Mouse (Mus musculus) MEL (cell line): ENCODE results near the gene Gm49378.

ENCODE experiments used
- GATA1 ChIP-seq: IDR thresholded peaks from 2 replicates; pipeline ENCODE4 v1.6.1; 2011; ENCODE audit warnings: low read depth, low read length, improper control_type of control experiment
- MAFK ChIP-seq: IDR thresholded peaks from 2 replicates; pipeline ENCODE4 v1.6.1; 2011; ENCODE audit warnings: low read depth, mild to moderate bottlenecking, low read length, improper control_type of control experiment, borderline replicate concordance
- POLR2A ChIP-seq, 2 experiments: IDR thresholded peaks; 2 replicates each; pipeline ENCODE4 v1.6.1; 2011 to 2012; ENCODE audit warnings: low read length in 2 of 2, mild to moderate bottlenecking in 2 of 2, control low read depth in 1 of 2, improper control_type of control experiment in 1 of 2, low read depth in 1 of 2, moderate library complexity in 1 of 2; ENCODE audit not compliant: control insufficient read depth in 1 of 2, insufficient read depth in 1 of 2, poor library complexity in 1 of 2
- ZNF384 ChIP-seq: IDR thresholded peaks from 2 replicates; pipeline ENCODE4 v1.6.1; 2012; ENCODE audit warnings: low read depth, mild to moderate bottlenecking, inconsistent platforms, low read length, improper control_type of control experiment

- TF ChIP-seq ZNF384 (no peak), POLR2A (IDR thresholded peaks at IDR 0.05; ENCODE audit: control insufficient read depth in 1 of 2, insufficient read depth in 1 of 2, low read depth in 1 of 2, low read length in 2 of 2, poor library complexity in 1 of 2) (peak in 1 of 2 experiments; percentile 68; a peak in 3 of 4 replicates), GATA1 (no peak), MAFK (no peak)
Observed at GRCm38 (mm10) chr14:55591331-55591891, 46.3 kb downstream of the Gm49378 start, which contains the start of gene Rnf31.
